Mouse (Mus musculus) neural tube, embryonic 14.5 days (tissue): ENCODE measurements around the gene Anxa2. TPM values are rescaled to one million over a fixed set of nuclear protein-coding genes. Genes with fewer than 3 reads are reported as not detected.

ENCODE experiments used
- ATAC-seq: fragments of 200-750 bp; cut with Nextera tagmentation; 2 replicates; pipeline ENCODE4 v1.8.0; 2017; ENCODE audit warnings: low read depth, mild to moderate bottlenecking, moderate TSS enrichment, moderate library complexity
- H3K27ac ChIP-seq: fragments of 300-500 bp; sonication (generic); 2 replicates; pipeline ENCODE4 v1.5.1; 2014; ENCODE audit warnings: low read depth, mild to moderate bottlenecking, control low read depth, low read length, moderate library complexity, mixed read lengths
- H3K27me3 ChIP-seq: fragments of 300-500 bp; sonication (generic); 2 replicates; pipeline ENCODE4 v1.6.1; 2014; ENCODE audit warnings: low read length; ENCODE audit not compliant: control insufficient read depth, insufficient read depth
- H3K36me3 ChIP-seq: fragments of 300-500 bp; sonication (generic); 2 replicates; pipeline ENCODE4 v1.6.1; 2014; ENCODE audit warnings: low read length, mixed read lengths; ENCODE audit not compliant: control insufficient read depth, insufficient read depth
- H3K4me1 ChIP-seq: fragments of 300-500 bp; sonication (generic); 2 replicates; pipeline ENCODE4 v1.6.1; 2014; ENCODE audit warnings: low read length; ENCODE audit not compliant: control insufficient read depth, insufficient read depth
- H3K4me2 ChIP-seq: fragments of 300-500 bp; sonication (generic); 2 replicates; pipeline ENCODE4 v1.6.1; 2014; ENCODE audit warnings: mild to moderate bottlenecking, low read depth, low read length, control low read depth
- H3K4me3 ChIP-seq: fragments of 300-500 bp; sonication (generic); 2 replicates; pipeline ENCODE4 v1.5.1; 2014; ENCODE audit warnings: low read depth, low read length, control low read depth, mixed read lengths
- H3K9ac ChIP-seq: fragments of 300-500 bp; sonication (generic); replicated peaks from 2 replicates; pipeline ENCODE4 v1.6.1; 2014; ENCODE audit warnings: low read depth, mild to moderate bottlenecking, control low read depth, low read length, mixed read lengths
- H3K9me3 ChIP-seq: fragments of 300-500 bp; sonication (generic); 2 replicates; pipeline ENCODE4 v1.6.1; 2016; ENCODE audit warnings: low read length; ENCODE audit not compliant: control insufficient read depth
- WGBS: fragments of 180-500 bp; shearing (Covaris S2); extraction: QIAGEN DNeasy Blood & Tissue Kit; methylation state at CpG from one replicate; pipeline ENCODE4 v1.1.7; 2014; 5-methylcytosine and 5-hydroxymethylcytosine counted together
- polyA plus RNA-seq: library from polyadenylated mRNA; unstranded; fragments of >200 nt; fragmentation: Nextera tagmentation; extraction: Ambion mirVana; gene quantifications from 2 replicates; pipeline ENCODE4 v1.2.1, GENCODE M21; 2014

Gene Anxa2
- polyA plus RNA-seq, 1 experiment from 2014 or later: 81.0 TPM

- Histone ChIP-seq H3K4me1 (no peaks in the 10 kb centered on the region), H3K9ac (no peak overlapping the region), H3K4me2 (no peak overlapping the region), H3K27me3 (no peaks in the 10 kb centered on the region), H3K9me3 (no peaks in the 10 kb centered on the region), H3K36me3 (no peaks in the 10 kb centered on the region), H3K27ac (no peak overlapping the region), H3K4me3 (no peak overlapping the region)
- 77% methylated on average over 8 of the region's 8 CpGs for WGBS
- no peak for ATAC-seq
Measured at GRCm38 (mm10) chr9:69486140-69486539, 32.7 kb downstream of the Anxa2 start.

- H3K27me3 ChIP-seq: no peaks in the 10 kb centered on the region
- no peaks in the 10 kb centered on the region for H3K4me1 ChIP-seq
- no peak for ATAC-seq
- H3K9ac ChIP-seq: no peak overlapping the region
- H3K27ac ChIP-seq: no peak overlapping the region
- WGBS: 48% methylated on average over 8 of the region's 8 CpGs
- H3K4me3 ChIP-seq: no peak overlapping the region
- H3K36me3 ChIP-seq: no peaks in the 10 kb centered on the region
- no peaks in the 10 kb centered on the region for H3K9me3 ChIP-seq
- no peak overlapping the region for H3K4me2 ChIP-seq
Measured at GRCm38 (mm10) chr9:69488510-69488909, 35.1 kb downstream of the Anxa2 start.

GRCm38 (mm10) chr9:69488972-69489371, 35.6 kb downstream of the Anxa2 start:
- H3K4me3 ChIP-seq: no peak overlapping the region
- H3K27ac ChIP-seq: no peak overlapping the region
- H3K4me2 ChIP-seq: no peak overlapping the region
- H3K36me3 ChIP-seq: no peaks in the 10 kb centered on the region
- WGBS: 21% methylated on average over 5 of the region's 5 CpGs
- no peak overlapping the region for H3K9ac ChIP-seq
- ATAC-seq: no peak
- H3K4me1 ChIP-seq: no peaks in the 10 kb centered on the region
- no peaks in the 10 kb centered on the region for H3K27me3 ChIP-seq
- no peaks in the 10 kb centered on the region for H3K9me3 ChIP-seq

GRCm38 (mm10) chr9:69492809-69493208, 39.4 kb downstream of the Anxa2 start:
- WGBS: 99% methylated on average over 6 of the region's 6 CpGs
- no peak for ATAC-seq
- no peaks in the 10 kb centered on the region for H3K27me3 ChIP-seq

GRCm38 (mm10) chr9:69502504-69502903, 49.1 kb downstream of the Anxa2 start:
- Histone ChIP-seq H3K27me3 (no peaks in the 10 kb centered on the region; the same call in 1 of the 2 replicates), H3K4me1 (peaks cover 3% of the 10 kb centered on the region), H3K27ac (no peak overlapping the region), H3K9ac (no peak overlapping the region), H3K4me3 (no peak overlapping the region), H3K9me3 (no peaks in the 10 kb centered on the region), H3K36me3 (no peaks in the 10 kb centered on the region), H3K4me2 (no peak overlapping the region)
- WGBS: 31% methylated on average over 6 of the region's 6 CpGs
- ATAC-seq: no peak

More at GRCm38 (mm10) chr9:69492809-69493208, 39.4 kb downstream of the Anxa2 start:
- Histone ChIP-seq H3K4me3 (no peak overlapping the region), H3K4me2 (no peak overlapping the region), H3K9me3 (no peaks in the 10 kb centered on the region), H3K9ac (no peak overlapping the region), H3K4me1 (no peaks in the 10 kb centered on the region), H3K27ac (no peak overlapping the region), H3K36me3 (no peaks in the 10 kb centered on the region)

- 13% methylated on average over 7 of the region's 7 CpGs for WGBS
- ATAC-seq: no peak
- H3K4me2 ChIP-seq: no peak overlapping the region
- no peaks in the 10 kb centered on the region for H3K9me3 ChIP-seq
- no peaks in the 10 kb centered on the region for H3K36me3 ChIP-seq
- H3K4me3 ChIP-seq: no peak overlapping the region
- H3K27ac ChIP-seq: no peak overlapping the region
- H3K27me3 ChIP-seq: no peaks in the 10 kb centered on the region; the same call in 1 of the 2 replicates
- H3K4me1 ChIP-seq: peaks cover 6% of the 10 kb centered on the region
- H3K9ac ChIP-seq: no peak overlapping the region
Measured at GRCm38 (mm10) chr9:69505611-69506010, 52.2 kb downstream of the Anxa2 start.

- Histone ChIP-seq H3K36me3 (no peaks in the 10 kb centered on the region), H3K9ac (no peak overlapping the region), H3K4me3 (no peak overlapping the region), H3K27me3 (no peaks in the 10 kb centered on the region; the same call in 1 of the 2 replicates), H3K4me2 (no peak overlapping the region), H3K27ac (no peak overlapping the region), H3K9me3 (no peaks in the 10 kb centered on the region), H3K4me1 (peaks cover 6% of the 10 kb centered on the region)
- 34% methylated on average over 11 of the region's 11 CpGs for WGBS
- ATAC-seq: no peak
Measured at GRCm38 (mm10) chr9:69507206-69507605, 53.8 kb downstream of the Anxa2 start.

- Histone ChIP-seq H3K27me3 (no peaks in the 10 kb centered on the region; the same call in 1 of the 2 replicates), H3K4me3 (no peak overlapping the region), H3K4me1 (peaks cover 6% of the 10 kb centered on the region), H3K27ac (no peak overlapping the region), H3K9me3 (no peaks in the 10 kb centered on the region), H3K36me3 (no peaks in the 10 kb centered on the region), H3K9ac (no peak overlapping the region), H3K4me2 (no peak overlapping the region)
- ATAC-seq: no peak
- WGBS: 76% methylated on average over 8 of the region's 8 CpGs
Measured at GRCm38 (mm10) chr9:69508016-69508415, 54.6 kb downstream of the Anxa2 start.

- Histone ChIP-seq H3K4me2 (no peak overlapping the region), H3K36me3 (no peaks in the 10 kb centered on the region), H3K9me3 (no peaks in the 10 kb centered on the region), H3K27ac (no peak overlapping the region), H3K4me1 (peaks cover 6% of the 10 kb centered on the region), H3K27me3 (no peaks in the 10 kb centered on the region), H3K4me3 (no peak overlapping the region), H3K9ac (no peak overlapping the region)
- WGBS: 12% methylated on average over 11 of the region's 11 CpGs
- ATAC-seq: no peak
Measured at GRCm38 (mm10) chr9:69511881-69512590, 58.6 kb downstream of the Anxa2 start.
